Mouse (Mus musculus): ENCODE data around the gene Gan.

DNA sequence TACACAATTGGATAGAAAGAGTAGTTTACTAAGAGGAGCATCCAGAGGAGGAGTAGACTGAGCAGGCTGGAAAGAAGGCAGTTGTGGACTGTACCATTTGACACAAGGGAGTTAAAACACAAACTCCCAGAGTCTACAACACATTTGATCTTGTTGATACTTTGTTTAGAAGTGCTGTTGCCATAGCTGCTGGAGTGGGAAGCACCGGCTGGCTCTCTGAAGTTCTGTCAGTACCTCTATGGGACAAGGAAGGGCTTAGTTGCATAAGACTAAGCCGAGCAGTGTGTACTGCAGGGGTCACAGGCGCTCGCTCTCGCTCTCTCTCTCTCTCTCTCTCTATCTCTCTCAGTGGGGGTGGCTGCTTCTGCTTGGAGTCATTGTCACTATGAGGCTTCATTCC lies 16.6 kb downstream of the Gan start:
- no peak for TF ChIP-seq EP300 (IDR thresholded peaks at IDR 0.05; ENCODE audit: low read length)
- TF ChIP-seq HCFC1 (IDR thresholded peaks at IDR 0.05; ENCODE audit: low read depth, low read length) = no peak
- no peak for TF ChIP-seq MEF2A (IDR thresholded peaks at IDR 0.05; ENCODE audit: borderline replicate concordance, low read depth, low read length)
- no peak for TF ChIP-seq SIN3A (IDR thresholded peaks at IDR 0.05; ENCODE audit: low read length)

All from CH12.LX (cell line).